In the genomic region with DNA sequence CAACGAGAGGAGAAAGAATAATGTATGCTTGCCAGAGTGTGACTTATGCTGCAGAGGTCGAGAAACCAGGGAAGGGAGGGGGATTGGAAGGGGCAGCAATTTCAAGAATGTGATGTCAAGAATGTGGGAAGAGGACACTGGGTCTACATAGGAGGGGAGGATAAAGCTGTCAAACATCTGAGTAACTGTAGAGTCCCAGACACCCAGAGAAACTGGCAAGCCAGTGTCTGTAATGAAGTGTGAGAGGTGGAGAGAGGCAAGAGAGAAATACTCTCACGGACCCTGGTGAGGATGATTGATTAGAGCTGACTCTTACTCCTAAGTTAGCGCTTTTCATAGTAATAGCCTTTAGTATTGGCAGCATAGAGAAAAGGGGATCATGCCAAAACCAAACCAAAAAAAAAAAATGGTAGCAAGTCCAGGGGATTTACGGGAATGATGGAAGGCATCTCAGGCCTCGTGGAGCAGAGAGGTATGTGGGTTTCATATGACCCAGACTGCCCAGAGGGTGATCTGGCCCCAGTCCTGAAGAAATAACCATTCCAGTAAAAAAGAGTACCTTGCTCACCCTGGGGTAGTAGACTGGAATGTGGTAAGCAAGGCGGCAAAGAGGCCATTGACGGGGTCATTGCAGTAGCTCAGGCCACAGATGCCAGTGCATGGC, we compare ENCODE assay signal across 13 mouse cellular contexts.
DNase-seq lines count a peak whose midpoint lies in the region; ATAC-seq and TF ChIP-seq lines count a peak whose summit lies in the region.
"Had no signal": no experiment of that assay in that cellular context is flagged by ENCODE, and none has a peak within 500 bp of the region (broad histone marks: within the 10 kb centered on the region; RNA-seq: fewer than 3 reads in every experiment).

No protein-coding gene starts in this region.

- H3K9ac ChIP-seq in forebrain, embryonic 14.5 days (ENCODE audit: low read length) = no peak overlapping the region
- no peak overlapping the region for H3K9ac ChIP-seq in liver, embryonic 13.5 days
- no peak overlapping the region for H3K9ac ChIP-seq in kidney, embryonic 14.5 days (ENCODE audit: low read depth, low read length)
- H3K9ac ChIP-seq: hindbrain, embryonic 15.5 days had no signal

- 77% methylated on average over 8 of the region's 8 CpGs for WGBS in forebrain, embryonic 10.5 days
- 87% methylated on average over 8 of the region's 8 CpGs for whole genome bisulfite sequencing in forebrain, embryonic 14.5 days
- 50% methylated on average over 8 of the region's 8 CpGs for WGBS in liver, embryonic 13.5 days (ENCODE audit: insufficient replicate concordance)
- 36% methylated on average over 8 of the region's 8 CpGs for WGBS in kidney, embryonic 14.5 days

- TF ChIP-seq CTCF in layer of hippocampus, adult 2 months (conservative IDR thresholded peaks at IDR 0.05) = no peak

- DNase-seq in forebrain, embryonic 10.5 days (ENCODE audit: extremely low spot score, low spot score) = no peak
- DNase-seq in forebrain, embryonic 14.5 days (ENCODE audit: low spot score) = no peak
- DNase-seq in liver, embryonic 13.5 days = no peak
- DNase-seq in liver = no peak
- DNase-seq in lung, postnatal 25 days (ENCODE audit: low spot score) = peak; percentile 31
- no peak for DNase-seq in adrenal gland, postnatal 36 days
- DNase-seq in layer of hippocampus, adult 2 months (ENCODE audit: low spot score in 2 of 2) = no peak
- DNase-seq: gastrocnemius, postnatal 14 days; right cerebral cortex, postnatal 25 days; thymus, postnatal 36 days had no signal

- no peaks in the 10 kb centered on the region for H3K9me3 ChIP-seq in forebrain, embryonic 10.5 days
- H3K9me3 ChIP-seq in forebrain, embryonic 14.5 days (replicated peaks; ENCODE audit: control insufficient read depth, low read length) = no peaks in the 10 kb centered on the region
- no peaks in the 10 kb centered on the region for H3K9me3 ChIP-seq in liver, embryonic 13.5 days (replicated peaks)
- H3K9me3 ChIP-seq in kidney, embryonic 14.5 days (ENCODE audit: control insufficient read depth, low read length) = no peaks in the 10 kb centered on the region
- H3K9me3 ChIP-seq: hindbrain, embryonic 15.5 days had no signal

- peaks cover 27% of the 10 kb centered on the region for H3K4me1 ChIP-seq in forebrain, embryonic 10.5 days
- no peaks in the 10 kb centered on the region for H3K4me1 ChIP-seq in forebrain, embryonic 14.5 days (ENCODE audit: control insufficient read depth, insufficient read depth, low read length)
- H3K4me1 ChIP-seq in liver, embryonic 13.5 days (replicated peaks) = peaks cover 31% of the 10 kb centered on the region
- H3K4me1 ChIP-seq in kidney, embryonic 14.5 days (ENCODE audit: control insufficient read depth, insufficient read depth, low read length) = peaks cover 34% of the 10 kb centered on the region

- H3K27me3 ChIP-seq in forebrain, embryonic 10.5 days (ENCODE audit: poor library complexity, severe bottlenecking) = no peaks in the 10 kb centered on the region
- no peaks in the 10 kb centered on the region for H3K27me3 ChIP-seq in forebrain, embryonic 14.5 days (replicated peaks; ENCODE audit: control insufficient read depth, insufficient read depth, low read length)
- no peaks in the 10 kb centered on the region for H3K27me3 ChIP-seq in liver, embryonic 13.5 days
- no peaks in the 10 kb centered on the region for H3K27me3 ChIP-seq in kidney, embryonic 14.5 days (ENCODE audit: control insufficient read depth, insufficient read depth, low read length)
- H3K27me3 ChIP-seq: hindbrain, embryonic 15.5 days had no signal

- no peaks in the 10 kb centered on the region for H3K36me3 ChIP-seq in forebrain, embryonic 10.5 days (replicated peaks)
- no peaks in the 10 kb centered on the region for H3K36me3 ChIP-seq in forebrain, embryonic 14.5 days (ENCODE audit: control insufficient read depth, insufficient read depth, low read length)
- H3K36me3 ChIP-seq in liver, embryonic 13.5 days = no peaks in the 10 kb centered on the region
- H3K36me3 ChIP-seq in kidney, embryonic 14.5 days (ENCODE audit: control insufficient read depth, insufficient read depth, low read length) = no peaks in the 10 kb centered on the region
- H3K36me3 ChIP-seq: hindbrain, embryonic 15.5 days had no signal

- no peak overlapping the region for H3K4me2 ChIP-seq in forebrain, embryonic 14.5 days (ENCODE audit: low read length)
- H3K4me2 ChIP-seq in liver, embryonic 13.5 days = no peak overlapping the region
- H3K4me2 ChIP-seq in kidney, embryonic 14.5 days (replicated peaks; ENCODE audit: low read depth, low read length) = no peak overlapping the region
- H3K4me2 ChIP-seq: hindbrain, embryonic 15.5 days had no signal

- H3K27ac ChIP-seq in forebrain, embryonic 10.5 days = 0 out of 2 replicates have a peak overlapping the region, but pooled peaks have one; percentile 17
- no peak overlapping the region for H3K27ac ChIP-seq in forebrain, embryonic 14.5 days (ENCODE audit: low read depth, low read length)
- H3K27ac ChIP-seq in liver, embryonic 13.5 days = peak overlapping the region; percentile 43; the same call in 1 of the 2 replicates
- H3K27ac ChIP-seq in kidney, embryonic 14.5 days (ENCODE audit: low read depth, low read length) = peak overlapping the region; percentile 17; the same call in 1 of the 2 replicates
- no peak overlapping the region for H3K27ac ChIP-seq in layer of hippocampus, adult 2 months
- H3K27ac ChIP-seq: hindbrain, embryonic 15.5 days had no signal

- no peak overlapping the region for H3K4me3 ChIP-seq in forebrain, embryonic 10.5 days
- no peak overlapping the region for H3K4me3 ChIP-seq in forebrain, embryonic 14.5 days (ENCODE audit: low read depth, low read length)
- H3K4me3 ChIP-seq in liver, embryonic 13.5 days (replicated peaks) = no peak overlapping the region
- no peak overlapping the region for H3K4me3 ChIP-seq in kidney, embryonic 14.5 days (ENCODE audit: low read length)
- no peak overlapping the region for H3K4me3 ChIP-seq in layer of hippocampus, adult 2 months
- H3K4me3 ChIP-seq: hindbrain, embryonic 15.5 days had no signal

- no peak for ATAC-seq in forebrain, embryonic 14.5 days
- ATAC-seq in liver, embryonic 13.5 days (ENCODE audit: low read depth) = no peak
- ATAC-seq in kidney, embryonic 14.5 days (ENCODE audit: low FRiP score, low TSS enrichment) = 0 out of 2 replicates have a peak, but pooled peaks have one; percentile 25
- ATAC-seq: midbrain, embryonic 16.5 days had no signal

Comparison
In these comparisons a context has a peak if more than half of its experiments do, and no peak if none do; other contexts are left out.
1. H3K27ac ChIP-seq: peak in forebrain, embryonic 10.5 days (single experiment), liver, embryonic 13.5 days (single experiment) and kidney, embryonic 14.5 days (single experiment); none in forebrain, embryonic 14.5 days (single experiment) and layer of hippocampus, adult 2 months (single experiment).